In genomic region chr6:85272436-85272835, GRCm38 (mm10) we compare ENCODE assay signal across 23 mouse cellular contexts.
A peak's percentile ranks its signal among the peaks of the same experiment; 100 is the strongest.
DNase-seq lines count a peak whose midpoint lies in the region; ATAC-seq lines count a peak whose summit lies in the region.
"Had no signal": no experiment of that assay in that cellular context is flagged by ENCODE, and none has a peak within 500 bp of the region (broad histone marks: within the 10 kb centered on the region; RNA-seq: fewer than 3 reads in every experiment).

No protein-coding gene starts in this region.

- H3K4me1 ChIP-seq in kidney, embryonic 16.5 days (ENCODE audit: insufficient read depth, low read length): 0 out of 2 replicates have a peak, but pooled peaks cover 8% of the 10 kb centered on the region
- H3K4me1 ChIP-seq: embryonic facial prominence, embryonic 15.5 days; heart, embryonic 15.5 days; hindbrain, embryonic 13.5 days had no signal

- H3K27me3 ChIP-seq in kidney, embryonic 16.5 days (ENCODE audit: insufficient read depth, low read length): no peaks in the 10 kb centered on the region
- H3K27me3 ChIP-seq: CH12.LX; embryonic facial prominence, embryonic 15.5 days; forebrain, embryonic 15.5 days; heart, embryonic 15.5 days had no signal

- ATAC-seq in kidney, embryonic 16.5 days (ENCODE audit: low FRiP score, low TSS enrichment): no peak
- ATAC-seq in activated CD4-positive, CD25-positive, alpha-beta regulatory T cell, adult 4 months: no peak
- ATAC-seq: forebrain, embryonic 15.5 days; hindbrain, postnatal 0 days had no signal

- H3K4me3 ChIP-seq in kidney, embryonic 16.5 days (ENCODE audit: low read length): no peak overlapping the region
- H3K4me3 ChIP-seq: embryonic facial prominence, embryonic 15.5 days; erythroblast, embryonic 14.5 days; forebrain, embryonic 15.5 days; heart, embryonic 15.5 days; hindbrain, embryonic 13.5 days had no signal

- DNase-seq in adrenal gland, adult 2 months: peak; percentile 63
- DNase-seq in adrenal gland, adult 8-10 months: no peak
- no peak for DNase-seq in kidney, postnatal 10 days
- DNase-seq in 3T3-L1 (ENCODE audit: low read depth, low spot score) (peak; percentile 58), liver (no peak)
- peak; percentile 52 for DNase-seq in adrenal gland, postnatal 25 days
- DNase-seq: cerebellum, adult 11 months; cerebellum, adult 8-10 months; cerebellum, postnatal 14 days; embryo, embryonic 11 days; gastrocnemius, postnatal 36 days; heart, adult 11 months; heart, postnatal 14 days had no signal

- H3K36me3 ChIP-seq in kidney, embryonic 16.5 days (ENCODE audit: insufficient read depth, low read length): no peaks in the 10 kb centered on the region
- H3K36me3 ChIP-seq: embryonic facial prominence, embryonic 15.5 days; forebrain, embryonic 15.5 days; heart, embryonic 15.5 days; hindbrain, embryonic 13.5 days had no signal

- peak overlapping the region; percentile 56; the same call in 1 of the 2 replicates for H3K27ac ChIP-seq in kidney, embryonic 16.5 days (ENCODE audit: low read length)
- H3K27ac ChIP-seq: embryonic facial prominence, embryonic 15.5 days; forebrain, embryonic 15.5 days; heart, embryonic 15.5 days; hindbrain, embryonic 13.5 days; hindbrain, postnatal 0 days had no signal

- H3K4me2 ChIP-seq in kidney, embryonic 16.5 days (replicated peaks; ENCODE audit: low read depth, low read length): no peak overlapping the region
- H3K4me2 ChIP-seq: embryonic facial prominence, embryonic 15.5 days; forebrain, embryonic 15.5 days; heart, embryonic 11.5 days; heart, embryonic 15.5 days; hindbrain, embryonic 13.5 days had no signal

- no peaks in the 10 kb centered on the region for H3K9me3 ChIP-seq in kidney, embryonic 16.5 days (ENCODE audit: low read length)
- H3K9me3 ChIP-seq: embryonic facial prominence, embryonic 15.5 days; forebrain, embryonic 15.5 days; heart, embryonic 15.5 days; hindbrain, embryonic 13.5 days had no signal

- no peak overlapping the region for H3K9ac ChIP-seq in kidney, embryonic 16.5 days (replicated peaks; ENCODE audit: low read length)
- H3K9ac ChIP-seq: embryonic facial prominence, embryonic 15.5 days; forebrain, embryonic 15.5 days; heart, embryonic 15.5 days; hindbrain, embryonic 13.5 days had no signal

- WGBS in kidney, embryonic 16.5 days: 77% methylated on average over 9 of the region's 9 CpGs

Comparison
In these comparisons a context has a peak if more than half of its experiments do, and no peak if none do; other contexts are left out.
1. DNase-seq: peak in adrenal gland, adult 2 months (single experiment), 3T3-L1 (single experiment) and adrenal gland, postnatal 25 days (single experiment); none in adrenal gland, adult 8-10 months (single experiment), kidney, postnatal 10 days (single experiment) and liver (single experiment).